Mouse (Mus musculus) C2C12 (cell line): Measurements from ENCODE around the gene Ndufs7.

Experiments
- CTCF ChIP-seq: IDR thresholded peaks from one replicate; pipeline ENCODE4 v1.5.1; 2011; ENCODE audit not compliant: control insufficient read depth, insufficient read depth, insufficient read length
- USF1 ChIP-seq: IDR thresholded peaks from one replicate; pipeline ENCODE4 v1.6.1; 2011; ENCODE audit warnings: low read depth, mild to moderate bottlenecking, control low read depth, moderate library complexity

DNA sequence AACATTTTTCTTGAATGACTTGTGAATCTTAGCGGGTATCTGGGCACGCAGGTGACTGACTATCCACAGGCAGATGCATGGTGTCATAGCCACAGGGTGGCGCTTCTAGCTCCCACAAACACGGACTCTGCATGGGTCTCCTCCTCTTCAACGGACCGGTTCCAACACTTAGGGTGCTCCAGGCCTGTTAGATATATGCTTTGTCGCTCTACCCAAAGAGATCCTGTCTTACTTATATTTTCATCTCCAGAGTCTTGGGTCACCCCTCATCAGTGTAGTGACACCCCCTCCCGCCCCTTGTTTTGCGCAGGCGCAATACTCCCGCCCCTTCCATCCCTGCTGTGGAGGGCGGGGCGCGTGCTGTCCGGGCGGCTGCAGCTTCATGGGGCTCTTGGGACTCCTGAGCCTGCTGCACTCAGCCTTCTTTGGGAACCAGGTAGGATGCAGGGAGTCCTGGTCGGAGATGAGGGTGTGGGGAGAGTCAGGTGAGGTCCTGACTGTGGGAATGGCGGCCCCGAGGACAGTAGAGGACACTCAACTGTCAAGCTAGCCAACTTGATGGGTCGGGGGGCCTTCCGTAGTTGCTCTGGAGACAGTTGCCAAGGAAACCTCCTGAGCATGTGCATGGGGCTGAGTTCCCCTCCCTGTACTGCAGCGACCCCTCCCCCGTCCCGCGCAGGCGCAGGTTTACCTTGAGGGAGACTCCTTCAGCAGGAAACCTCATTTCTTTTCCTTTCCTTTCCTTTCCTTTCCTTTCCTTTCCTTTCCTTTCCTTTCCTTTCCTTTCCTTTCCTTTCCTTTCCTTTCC lies 46.9 kb downstream of the Ndufs7 start, which contains the start of gene Apc2:
- TF ChIP-seq CTCF = peak; percentile 79
- no peak for TF ChIP-seq USF1
